Mouse (Mus musculus): Measurements from ENCODE around the gene Sec14l4. TPM values are rescaled to one million over a fixed set of nuclear protein-coding genes. Genes with fewer than 3 reads are reported as not detected.

Gene Sec14l4
- polyA plus RNA-seq, 1 experiment from 2014 or later, result not detected

DNA sequence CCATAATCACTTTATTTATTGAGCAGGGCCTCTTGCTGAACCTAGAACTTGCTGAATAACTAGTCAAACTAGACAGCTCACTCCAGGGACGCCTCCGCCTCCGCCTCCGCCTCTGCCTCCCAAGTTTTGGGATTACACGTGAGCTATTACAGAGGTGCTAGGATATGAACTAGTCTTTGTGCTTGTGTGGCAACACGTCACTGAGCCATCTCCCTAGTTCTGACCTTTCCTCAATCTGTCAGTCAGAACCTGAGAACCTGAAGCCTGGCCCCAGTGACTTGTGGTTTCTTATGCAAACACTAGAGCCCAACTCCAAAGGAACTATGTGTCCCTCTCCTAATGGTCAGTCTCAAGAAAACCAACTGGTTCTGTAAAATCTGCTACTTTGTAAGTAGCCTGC is 4.7 kb downstream of the Sec14l4 start:
- Histone ChIP-seq H3K27ac (ENCODE audit: low read depth, low read length) (no peak overlapping the region), H3K9me3 (ENCODE audit: control insufficient read depth, low read length) (no peaks in the 10 kb centered on the region), H3K4me1 (ENCODE audit: control insufficient read depth, insufficient read depth, low read length) (no peaks in the 10 kb centered on the region), H3K9ac (ENCODE audit: low read length) (no peak overlapping the region), H3K36me3 (ENCODE audit: control insufficient read depth, insufficient read depth, low read length) (no peaks in the 10 kb centered on the region), H3K4me3 (ENCODE audit: low read depth, low read length) (no peak overlapping the region), H3K4me2 (no peak overlapping the region), H3K27me3 (ENCODE audit: control insufficient read depth, insufficient read depth, low read length) (no peaks in the 10 kb centered on the region)
- no peak for ATAC-seq (ENCODE audit: low FRiP score)
- no peak for DNase-seq (ENCODE audit: low spot score, missing footprints)
- 90% methylated on average over 6 of the region's 6 CpGs for WGBS

DNA sequence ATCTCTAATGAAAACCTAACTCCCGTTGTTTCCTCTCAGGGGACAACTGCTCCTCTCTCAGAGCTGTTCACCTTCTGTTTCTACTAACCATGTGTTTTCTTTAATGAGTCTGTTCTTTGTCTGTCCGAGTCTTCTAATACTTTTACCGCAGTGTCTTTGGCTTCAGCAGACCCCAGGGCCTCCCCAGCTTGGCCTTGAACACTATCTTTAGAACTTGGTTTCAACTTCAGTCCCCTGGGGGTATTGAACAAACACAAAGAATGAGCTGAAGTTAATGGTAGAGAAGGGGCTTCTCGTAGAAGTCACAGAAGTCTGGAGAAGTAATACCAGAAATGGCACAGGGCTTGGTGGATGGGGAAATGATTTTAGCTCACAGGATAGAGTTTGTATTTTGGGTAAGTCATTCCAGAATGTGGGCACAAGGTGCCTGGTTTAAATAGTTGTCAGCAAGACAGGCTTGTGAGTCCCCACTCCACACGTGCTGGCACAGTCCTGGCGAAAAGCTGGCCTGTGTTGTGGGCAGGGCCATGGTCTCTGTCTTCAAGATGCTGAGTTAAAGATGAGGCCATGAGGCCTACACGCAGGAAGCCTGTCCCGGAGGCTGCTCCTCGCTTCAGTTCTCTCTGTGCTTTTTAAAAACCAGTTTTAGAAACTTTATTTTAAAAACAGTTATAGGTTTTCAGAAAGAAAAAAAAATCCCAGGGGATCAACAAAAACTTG is 5.3 kb downstream of the Sec14l4 start:
- Histone ChIP-seq H3K27me3 (ENCODE audit: control insufficient read depth, insufficient read depth, low read length) (no peaks in the 10 kb centered on the region), H3K27ac (ENCODE audit: low read depth, low read length) (no peak overlapping the region), H3K4me2 (no peak overlapping the region), H3K4me3 (ENCODE audit: low read depth, low read length) (no peak overlapping the region), H3K9me3 (ENCODE audit: control insufficient read depth, low read length) (no peaks in the 10 kb centered on the region), H3K4me1 (ENCODE audit: control insufficient read depth, insufficient read depth, low read length) (no peaks in the 10 kb centered on the region), H3K9ac (ENCODE audit: low read length) (no peak overlapping the region), H3K36me3 (ENCODE audit: control insufficient read depth, insufficient read depth, low read length) (no peaks in the 10 kb centered on the region)
- WGBS, result 77% methylated on average over 9 of the region's 9 CpGs
- ATAC-seq (ENCODE audit: low FRiP score), result no peak
- no peak for DNase-seq (ENCODE audit: low spot score, missing footprints)

DNA sequence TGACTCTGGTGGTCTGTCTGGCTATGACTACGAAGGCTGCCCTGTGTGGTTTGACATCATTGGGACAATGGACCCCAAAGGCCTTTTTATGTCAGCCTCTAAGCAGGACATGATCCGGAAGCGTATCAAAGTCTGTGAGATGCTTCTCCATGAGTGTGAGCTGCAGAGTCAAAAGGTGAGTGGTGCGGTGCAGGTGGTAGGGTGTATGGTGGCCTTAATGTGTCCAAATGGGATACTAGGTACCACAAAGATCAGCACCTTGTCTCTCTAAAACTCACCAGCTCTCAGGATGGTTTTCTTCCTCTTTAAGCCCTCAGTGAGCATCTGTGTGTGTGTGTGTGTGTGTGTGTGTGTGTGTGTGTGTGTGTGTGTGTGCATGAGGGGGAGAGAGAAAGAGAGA is 8.7 kb downstream of the Sec14l4 start:
- WGBS, result 91% methylated on average over 4 of the region's 4 CpGs
- H3K4me2 ChIP-seq, result no peak overlapping the region

DNA sequence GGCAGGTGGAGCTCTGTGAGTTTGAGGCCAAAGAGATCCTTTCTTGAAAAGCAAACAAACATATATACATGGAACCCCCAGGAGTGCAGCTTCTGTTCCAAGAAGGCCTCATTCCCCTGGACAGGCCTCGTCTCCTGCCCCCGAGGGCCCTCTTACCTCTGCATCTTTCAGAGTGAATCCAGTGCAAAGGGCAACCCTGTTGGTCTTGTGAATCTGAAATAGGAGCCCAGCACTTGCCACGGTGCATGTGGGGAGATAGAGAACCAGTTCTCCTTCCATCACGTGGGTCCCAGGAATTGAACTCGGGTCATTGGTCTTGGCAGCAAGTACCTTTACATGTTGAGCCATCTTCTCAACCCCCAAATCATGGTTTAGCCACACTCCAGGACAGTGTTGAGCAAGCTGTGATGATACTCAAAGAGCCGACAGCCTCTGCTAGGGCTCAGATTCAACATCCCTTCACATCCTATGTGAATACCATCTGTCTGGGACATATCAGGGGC is 9.9 kb downstream of the Sec14l4 start:
- no peak overlapping the region for H3K4me3 ChIP-seq (ENCODE audit: low read depth, low read length)
- ATAC-seq (ENCODE audit: low FRiP score), result no peak
- H3K27ac ChIP-seq (ENCODE audit: low read depth, low read length), result no peak overlapping the region
- H3K9me3 ChIP-seq (ENCODE audit: control insufficient read depth, low read length), result no peaks in the 10 kb centered on the region
- no peak for DNase-seq (ENCODE audit: low spot score, missing footprints)
- no peaks in the 10 kb centered on the region for H3K4me1 ChIP-seq (ENCODE audit: control insufficient read depth, insufficient read depth, low read length)
- no peaks in the 10 kb centered on the region for H3K27me3 ChIP-seq (ENCODE audit: control insufficient read depth, insufficient read depth, low read length)
- H3K36me3 ChIP-seq (ENCODE audit: control insufficient read depth, insufficient read depth, low read length), result no peaks in the 10 kb centered on the region
- H3K9ac ChIP-seq (ENCODE audit: low read length), result no peak overlapping the region
- 82% methylated on average over 6 of the region's 6 CpGs for WGBS
- H3K4me2 ChIP-seq, result no peak overlapping the region

More for the DNA sequence above, 8.7 kb downstream of the Sec14l4 start:
- no peak overlapping the region for H3K9ac ChIP-seq (ENCODE audit: low read length)
- H3K9me3 ChIP-seq (ENCODE audit: control insufficient read depth, low read length), result no peaks in the 10 kb centered on the region
- no peaks in the 10 kb centered on the region for H3K36me3 ChIP-seq (ENCODE audit: control insufficient read depth, insufficient read depth, low read length)
- H3K4me3 ChIP-seq (ENCODE audit: low read depth, low read length), result no peak overlapping the region
- no peaks in the 10 kb centered on the region for H3K4me1 ChIP-seq (ENCODE audit: control insufficient read depth, insufficient read depth, low read length)
- H3K27me3 ChIP-seq (ENCODE audit: control insufficient read depth, insufficient read depth, low read length), result no peaks in the 10 kb centered on the region
- DNase-seq (ENCODE audit: low spot score, missing footprints) (no peak), ATAC-seq (ENCODE audit: low FRiP score) (no peak)
- H3K27ac ChIP-seq (ENCODE audit: low read depth, low read length), result no peak overlapping the region

DNA sequence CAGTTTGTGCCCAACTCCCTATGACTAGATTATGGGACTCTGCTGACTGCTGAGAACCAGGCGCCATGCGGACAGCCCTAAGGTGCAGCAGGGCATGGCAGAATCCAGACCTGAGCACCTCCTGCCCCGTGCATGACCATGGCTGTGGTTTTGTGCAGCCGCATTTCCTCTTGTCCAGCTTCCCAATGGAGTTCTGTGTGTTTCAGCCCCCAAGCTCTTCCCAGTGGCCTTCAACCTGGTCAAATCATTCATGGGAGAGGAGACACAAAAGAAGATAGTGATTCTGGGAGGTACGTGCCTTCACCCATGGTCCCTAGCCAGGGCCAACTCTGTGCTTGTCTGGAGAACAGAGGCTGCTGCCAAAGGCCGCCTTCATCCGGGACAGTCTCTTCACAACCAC is 11.8 kb downstream of the Sec14l4 start:
- H3K9ac ChIP-seq (ENCODE audit: low read length), result no peak overlapping the region
- ATAC-seq (ENCODE audit: low FRiP score), result no peak
- no peak overlapping the region for H3K4me2 ChIP-seq
- WGBS, result 87% methylated on average over 7 of the region's 7 CpGs
- no peaks in the 10 kb centered on the region for H3K36me3 ChIP-seq (ENCODE audit: control insufficient read depth, insufficient read depth, low read length)
- DNase-seq (ENCODE audit: low spot score, missing footprints), result no peak
- no peaks in the 10 kb centered on the region for H3K9me3 ChIP-seq (ENCODE audit: control insufficient read depth, low read length)
- H3K27me3 ChIP-seq (ENCODE audit: control insufficient read depth, insufficient read depth, low read length), result no peaks in the 10 kb centered on the region
- H3K4me3 ChIP-seq (ENCODE audit: low read depth, low read length), result no peak overlapping the region
- no peaks in the 10 kb centered on the region for H3K4me1 ChIP-seq (ENCODE audit: control insufficient read depth, insufficient read depth, low read length)
- H3K27ac ChIP-seq (ENCODE audit: low read depth, low read length), result no peak overlapping the region

DNA sequence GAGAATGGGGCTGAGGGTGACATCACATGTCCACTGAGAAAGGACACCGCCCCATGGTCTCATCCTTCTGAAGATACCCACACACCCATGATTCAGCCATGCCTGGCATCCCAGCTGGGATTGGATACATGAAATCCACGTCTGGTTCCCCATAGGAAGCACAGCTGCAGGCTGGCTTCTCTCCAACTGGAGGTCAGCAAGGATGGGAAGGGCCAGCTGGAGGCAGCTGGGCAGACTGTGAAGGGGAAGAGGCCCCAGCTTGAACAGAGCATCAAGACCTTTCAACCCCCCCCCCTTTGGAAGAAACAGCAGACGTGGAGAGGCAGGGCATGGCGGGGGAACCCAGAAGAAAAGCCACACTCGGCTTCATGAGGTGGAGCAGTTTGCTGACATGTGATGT is 15.3 kb downstream of the Sec14l4 start:
- DNase-seq (ENCODE audit: low spot score, missing footprints) (no peak), ATAC-seq (ENCODE audit: low FRiP score) (no peak)
- Histone ChIP-seq H3K27me3 (ENCODE audit: control insufficient read depth, insufficient read depth, low read length) (no peaks in the 10 kb centered on the region), H3K27ac (ENCODE audit: low read depth, low read length) (no peak overlapping the region), H3K9me3 (ENCODE audit: control insufficient read depth, low read length) (no peaks in the 10 kb centered on the region), H3K36me3 (ENCODE audit: control insufficient read depth, insufficient read depth, low read length) (no peaks in the 10 kb centered on the region), H3K4me3 (ENCODE audit: low read depth, low read length) (no peak overlapping the region), H3K4me2 (no peak overlapping the region), H3K9ac (ENCODE audit: low read length) (no peak overlapping the region), H3K4me1 (ENCODE audit: control insufficient read depth, insufficient read depth, low read length) (no peaks in the 10 kb centered on the region)
- WGBS, result 72% methylated on average over 5 of the region's 5 CpGs

DNA sequence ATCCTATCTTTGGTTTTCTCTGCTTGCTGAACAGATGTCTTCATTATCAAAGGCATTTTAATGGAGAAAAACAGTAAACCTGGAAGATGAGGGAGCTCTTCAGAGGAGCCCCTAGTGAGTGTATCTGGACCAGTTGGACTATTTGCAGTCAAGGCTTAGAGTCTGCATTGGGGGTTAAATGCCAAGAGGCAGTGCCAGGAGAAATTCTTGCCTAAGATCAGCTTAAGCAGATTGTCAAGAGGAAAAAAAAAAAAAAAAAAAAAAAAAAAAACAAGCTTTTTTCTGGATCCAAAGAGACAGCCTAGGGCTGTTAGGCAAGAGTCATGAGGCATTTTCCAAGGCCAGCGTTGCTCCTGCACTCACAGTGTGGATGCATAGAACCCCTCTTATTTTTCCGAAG is 16.5 kb downstream of the Sec14l4 start:
- H3K9ac ChIP-seq (ENCODE audit: low read length), result no peak overlapping the region
- no peak for DNase-seq (ENCODE audit: low spot score, missing footprints)
- no peak overlapping the region for H3K27ac ChIP-seq (ENCODE audit: low read depth, low read length)
- H3K27me3 ChIP-seq (ENCODE audit: control insufficient read depth, insufficient read depth, low read length), result no peaks in the 10 kb centered on the region
- WGBS, result 92% methylated on average over 2 of the region's 2 CpGs
- H3K36me3 ChIP-seq (ENCODE audit: control insufficient read depth, insufficient read depth, low read length), result no peaks in the 10 kb centered on the region
- no peaks in the 10 kb centered on the region for H3K9me3 ChIP-seq (ENCODE audit: control insufficient read depth, low read length)
- ATAC-seq (ENCODE audit: low FRiP score), result no peak
- no peak overlapping the region for H3K4me3 ChIP-seq (ENCODE audit: low read depth, low read length)
- H3K4me1 ChIP-seq (ENCODE audit: control insufficient read depth, insufficient read depth, low read length), result no peaks in the 10 kb centered on the region
- H3K4me2 ChIP-seq, result no peak overlapping the region

DNA sequence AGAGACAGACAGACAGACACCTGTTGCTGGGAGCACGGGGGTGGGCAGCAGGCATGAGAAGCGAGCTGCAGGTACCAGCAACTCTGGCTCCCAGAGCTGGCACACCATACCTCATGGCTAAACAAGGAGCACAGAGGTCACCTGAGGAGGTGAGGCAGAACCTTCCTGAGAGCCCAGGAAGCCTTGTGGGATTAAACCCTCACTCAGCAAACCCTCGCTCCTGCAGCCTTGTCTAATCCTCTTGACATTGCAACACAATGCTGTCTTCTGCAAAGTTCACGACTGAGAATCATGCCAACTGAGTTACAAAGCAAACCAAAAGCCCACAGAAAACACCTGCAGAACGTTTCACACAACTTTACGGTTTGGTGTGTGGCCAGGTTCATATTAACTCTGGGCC is 17.2 kb downstream of the Sec14l4 start:
- H3K27ac ChIP-seq (ENCODE audit: low read depth, low read length), result no peak overlapping the region
- no peaks in the 10 kb centered on the region for H3K9me3 ChIP-seq (ENCODE audit: control insufficient read depth, low read length)
- H3K4me1 ChIP-seq (ENCODE audit: control insufficient read depth, insufficient read depth, low read length), result no peaks in the 10 kb centered on the region
- no peak overlapping the region for H3K4me2 ChIP-seq
- 86% methylated on average over 6 of the region's 6 CpGs for WGBS
- DNase-seq (ENCODE audit: low spot score, missing footprints) (no peak), ATAC-seq (ENCODE audit: low FRiP score) (no peak)
- H3K27me3 ChIP-seq (ENCODE audit: control insufficient read depth, insufficient read depth, low read length), result no peaks in the 10 kb centered on the region
- H3K36me3 ChIP-seq (ENCODE audit: control insufficient read depth, insufficient read depth, low read length), result no peaks in the 10 kb centered on the region
- H3K9ac ChIP-seq (ENCODE audit: low read length), result no peak overlapping the region
- no peak overlapping the region for H3K4me3 ChIP-seq (ENCODE audit: low read depth, low read length)

DNA sequence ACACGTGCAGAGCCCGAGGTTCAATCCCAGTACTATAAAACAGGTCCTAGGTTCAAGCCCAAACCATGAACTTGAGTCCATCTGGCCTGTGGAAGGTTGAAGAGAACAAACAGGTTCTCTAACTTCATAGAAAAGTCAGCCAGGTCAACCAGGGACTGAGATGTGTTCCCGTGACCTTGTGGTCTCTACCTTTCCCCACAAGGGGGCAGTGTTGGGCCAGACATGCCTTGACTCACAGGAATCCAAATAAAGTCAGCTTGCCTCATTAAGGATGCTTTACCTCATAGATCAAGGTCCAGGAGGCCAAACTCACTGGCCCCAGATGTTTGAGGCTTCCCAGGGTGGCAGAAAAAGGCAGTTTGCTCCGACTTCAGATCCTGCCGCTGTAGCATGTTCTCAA is 22.3 kb downstream of the Sec14l4 start:
- Histone ChIP-seq H3K9me3 (ENCODE audit: control insufficient read depth, low read length) (no peaks in the 10 kb centered on the region), H3K4me2 (no peak overlapping the region), H3K9ac (ENCODE audit: low read length) (no peak overlapping the region), H3K4me1 (ENCODE audit: control insufficient read depth, insufficient read depth, low read length) (no peaks in the 10 kb centered on the region), H3K4me3 (ENCODE audit: low read depth, low read length) (no peak overlapping the region), H3K27ac (ENCODE audit: low read depth, low read length) (no peak overlapping the region), H3K27me3 (ENCODE audit: control insufficient read depth, insufficient read depth, low read length) (no peaks in the 10 kb centered on the region), H3K36me3 (ENCODE audit: control insufficient read depth, insufficient read depth, low read length) (no peaks in the 10 kb centered on the region)
- ATAC-seq (ENCODE audit: low FRiP score) (no peak), DNase-seq (ENCODE audit: low spot score, missing footprints) (peak; percentile 94)
- WGBS, result 19% methylated on average over 5 of the region's 5 CpGs

Data from midbrain, embryonic 11.5 days (tissue).